Mouse (Mus musculus) myocyte (in vitro differentiated cells): Measurements from ENCODE around the gene Vax1.

Experiments
- E2F4 ChIP-seq: IDR thresholded peaks from one replicate; pipeline ENCODE4 v1.6.1; 2011; ENCODE audit warnings: mild to moderate bottlenecking, control low read depth, moderate library complexity; ENCODE audit not compliant: insufficient read depth
- MYOD1 ChIP-seq, 3 experiments: IDR thresholded peaks; one replicate each; pipeline ENCODE4 v1.6.1; 2011; ENCODE audit warnings: control low read depth in 2 of 3, low read depth in 2 of 3, mild to moderate bottlenecking in 2 of 3, moderate library complexity in 1 of 3; ENCODE audit not compliant: insufficient read length in 2 of 3, control insufficient read depth in 1 of 3
- MYOG ChIP-seq, 3 experiments: IDR thresholded peaks; one replicate each; pipeline ENCODE4 v1.6.1; 2011; ENCODE audit warnings: control low read depth in 2 of 3, low read depth in 2 of 3, mild to moderate bottlenecking in 2 of 3; ENCODE audit not compliant: insufficient read length in 2 of 3, control insufficient read depth in 1 of 3, insufficient read depth in 1 of 3
- POLR2A ChIP-seq: IDR thresholded peaks from one replicate; pipeline ENCODE4 v1.6.1; 2011; ENCODE audit warnings: low read depth, mild to moderate bottlenecking, control low read depth, moderate library complexity; ENCODE audit not compliant: insufficient read length
- TCF12 ChIP-seq: IDR thresholded peaks from one replicate; pipeline ENCODE4 v1.6.1; 2011; ENCODE audit warnings: mild to moderate bottlenecking, control low read depth; ENCODE audit not compliant: poor library complexity, insufficient read depth, severe bottlenecking
- TCF3 ChIP-seq: IDR thresholded peaks from one replicate; pipeline ENCODE4 v1.6.1; 2011; ENCODE audit warnings: low read depth, control low read depth; ENCODE audit not compliant: insufficient read length

- TF ChIP-seq POLR2A (no peak), TCF12 (no peak), E2F4 (no peak), MYOD1 (IDR thresholded peaks at IDR 0.05; ENCODE audit: control insufficient read depth in 1 of 3, insufficient read length in 2 of 3, low read depth in 2 of 3) (no peak), TCF3 (no peak), MYOG (IDR thresholded peaks at IDR 0.05; ENCODE audit: control insufficient read depth in 1 of 3, insufficient read depth in 1 of 3, insufficient read length in 2 of 3, low read depth in 2 of 3) (no peak)
Measured at GRCm38 (mm10) chr19:59154171-59154570, 15.7 kb downstream of the Vax1 start.
